Mouse (Mus musculus) thymus, postnatal 0 days (tissue): ENCODE measurements around the gene Dlx1. TPM values are rescaled to one million over a fixed set of nuclear protein-coding genes. Genes with fewer than 3 reads are reported as not detected.
A peak's percentile ranks its signal among the peaks of the same experiment; 100 is the strongest.

Experiments
- DNase-seq: peaks from one replicate; pipeline ENCODE4 v3.0.0-alpha.2; 2015; ENCODE audit warnings: low spot score
- polyA plus RNA-seq: library from polyadenylated mRNA; unstranded; fragments of >200 nt; fragmentation: Nextera tagmentation; extraction: Ambion mirVana; gene quantifications from 2 replicates; pipeline ENCODE4 v1.2.1, GENCODE M21; 2015

Dlx1 gene
- polyA plus RNA-seq, 1 experiment from 2014 or later: 0.12 TPM

DNA sequence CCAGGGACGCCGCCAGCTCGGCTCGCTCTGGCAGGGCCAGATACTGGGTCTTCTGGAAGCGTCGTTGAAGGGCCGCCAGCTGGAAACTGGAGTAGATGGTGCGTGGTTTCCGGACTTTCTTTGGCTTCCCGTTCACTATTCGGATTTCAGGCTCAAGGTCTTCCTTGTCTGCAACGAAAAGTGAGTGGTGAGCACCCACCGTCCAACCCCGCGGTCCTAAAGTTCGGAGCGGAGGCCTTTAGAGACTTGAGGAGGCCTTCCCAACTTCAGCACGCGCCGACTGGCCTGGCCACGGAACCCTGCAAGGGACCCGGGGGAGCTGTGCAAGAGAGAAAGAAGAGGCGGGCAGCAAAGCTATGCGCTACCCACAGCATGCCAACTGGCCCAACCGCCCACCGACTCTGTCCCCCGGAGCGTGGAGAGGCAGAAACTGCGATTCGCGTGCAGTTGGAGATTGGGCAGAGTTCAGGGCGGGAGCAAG, 17.5 kb downstream of the Dlx1 start:
- no peak for DNase-seq

DNA sequence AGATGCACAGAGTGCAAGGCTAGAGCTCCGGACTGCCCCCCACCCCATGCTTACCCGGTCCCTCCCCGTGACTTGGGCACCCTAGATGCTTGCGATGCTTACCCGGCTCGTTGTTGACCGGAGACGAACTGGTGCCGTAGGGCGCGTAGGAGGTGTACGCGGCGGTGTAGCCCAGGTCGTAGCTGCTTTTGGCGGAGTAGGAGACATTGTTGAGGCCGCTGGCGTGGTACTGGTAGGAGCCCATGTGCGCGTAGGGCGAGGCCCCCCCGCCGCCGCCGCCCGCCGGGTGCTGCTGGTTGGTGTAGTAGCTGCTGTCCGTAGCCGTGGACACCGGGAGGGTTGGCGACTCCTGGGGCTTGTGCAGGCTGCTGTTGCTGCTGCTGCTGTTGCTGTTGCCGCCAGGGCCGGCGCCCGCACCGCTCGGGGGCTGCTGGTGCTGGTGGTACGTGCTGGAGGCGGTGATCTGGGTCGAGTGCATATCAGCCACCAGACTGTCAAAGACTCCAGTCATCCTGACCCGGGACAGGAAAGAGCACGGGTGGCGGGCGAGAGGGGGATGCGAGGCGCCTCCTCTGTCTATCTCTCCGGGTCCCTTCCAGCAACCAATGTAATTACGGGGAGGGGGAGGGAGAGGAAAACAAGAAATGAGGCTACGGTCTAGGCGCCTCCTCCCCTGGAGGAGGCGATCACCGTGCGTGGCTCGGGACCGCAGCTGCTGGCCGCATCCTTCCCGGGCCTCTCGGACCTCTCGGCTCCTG, 18.1 kb downstream of the Dlx1 start:
- DNase-seq: peak; percentile 44

DNA sequence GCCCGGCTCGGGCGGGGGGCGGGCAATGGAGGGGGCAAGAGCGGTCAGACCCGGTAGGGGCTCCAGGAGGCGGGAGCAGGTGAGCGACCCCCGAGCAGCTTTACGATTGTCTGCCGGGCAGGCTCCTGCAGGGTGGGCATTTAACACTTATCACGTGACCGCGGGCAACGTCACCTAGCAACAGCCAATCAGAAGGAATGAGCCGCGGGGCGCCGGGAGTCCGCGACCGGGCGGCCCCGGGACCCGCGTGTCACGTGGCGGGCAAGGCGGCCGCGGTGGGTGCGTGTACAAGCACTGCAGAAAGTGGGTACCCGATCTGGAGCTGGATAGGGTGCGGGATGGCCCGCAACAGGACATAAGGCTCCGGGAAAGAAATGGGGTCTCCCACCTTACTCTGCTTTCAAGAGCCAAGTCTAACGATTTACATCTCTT, 18.7 kb downstream of the Dlx1 start, which contains the start of gene Dlx2:
Dlx2 (minus strand) TSS at position 115 of the 432 bp plus-strand sequence.
- peak; percentile 58 for DNase-seq

DNA sequence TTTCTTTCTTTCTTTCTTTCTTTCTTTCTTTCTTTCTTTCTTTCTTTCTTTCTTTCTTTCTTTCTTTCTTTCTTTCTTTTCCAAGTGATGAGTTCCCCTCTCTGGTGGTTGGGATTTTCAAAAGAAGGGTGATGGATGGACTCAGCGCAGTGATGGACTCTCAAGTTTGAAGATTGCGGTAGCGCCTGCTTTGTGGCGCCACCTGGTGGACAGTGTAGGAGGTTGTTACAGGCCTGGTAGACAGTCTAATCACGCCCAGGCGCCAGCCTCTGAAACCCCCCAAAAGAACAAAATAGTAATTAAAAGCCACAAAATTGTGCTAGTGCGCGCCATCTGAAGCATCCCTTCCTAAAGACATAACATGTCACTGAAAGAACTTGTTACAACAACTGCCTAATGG, 19.9 kb downstream of the Dlx1 start:
- DNase-seq: peak; percentile 80

DNA sequence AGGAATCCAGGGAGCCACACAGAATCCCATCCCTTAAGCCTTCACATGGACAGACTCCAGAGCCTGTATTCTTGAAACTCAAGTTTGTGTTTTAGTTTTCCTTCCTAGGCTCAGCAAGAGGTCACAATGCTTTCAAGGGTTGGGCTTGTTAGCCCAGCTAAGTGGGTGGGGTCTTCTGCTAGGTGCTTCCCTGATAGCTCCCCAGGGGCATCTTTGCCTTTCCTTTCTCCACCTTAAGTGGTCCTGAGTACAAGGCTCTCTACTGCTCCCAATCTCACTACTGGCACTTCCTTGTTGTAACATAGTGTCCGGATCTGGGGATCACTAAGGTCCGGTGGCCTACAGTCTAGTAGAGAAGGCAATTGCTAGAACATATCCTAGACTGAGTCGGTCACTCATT, 22.4 kb downstream of the Dlx1 start:
- DNase-seq: no peak

DNA sequence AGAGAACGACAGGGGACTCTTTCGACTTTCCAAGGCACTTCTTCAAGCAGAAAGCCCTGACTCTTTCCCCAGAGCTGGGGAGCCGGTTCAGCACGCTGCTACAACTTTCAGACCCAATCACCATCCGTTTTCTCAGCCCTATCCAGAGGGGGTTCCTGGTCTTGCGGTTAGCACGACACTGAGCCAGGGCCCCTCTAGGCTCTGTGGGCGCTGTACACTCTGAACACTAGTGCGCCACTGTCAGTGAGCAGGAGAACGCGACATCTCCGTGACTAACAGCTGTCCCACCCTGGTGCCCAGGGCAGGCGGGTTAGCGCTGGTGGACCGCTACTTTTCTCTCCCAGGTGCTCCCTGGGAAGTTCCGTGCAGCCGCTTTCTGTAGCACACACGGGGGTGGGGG, 23.8 kb downstream of the Dlx1 start:
- peak; percentile 19 for DNase-seq

DNA sequence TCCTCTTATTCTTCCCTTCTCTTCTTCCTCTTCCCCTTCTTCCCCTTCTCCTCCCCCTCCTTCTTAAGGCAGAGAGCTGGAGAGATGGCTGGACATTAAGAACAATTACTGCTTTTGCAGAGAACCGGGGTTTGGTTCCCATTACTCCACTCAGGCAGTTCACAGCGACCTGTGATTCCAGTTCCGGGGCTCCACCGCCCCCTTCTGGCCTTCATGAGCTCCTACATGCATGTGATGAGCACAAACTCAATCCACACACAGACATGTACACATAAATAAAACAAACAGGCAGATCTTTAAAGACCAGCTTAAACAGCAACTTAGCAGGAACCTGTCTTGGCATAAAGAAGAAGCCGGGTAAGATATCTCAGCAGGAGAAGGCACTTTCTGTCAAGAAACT, 28.2 kb downstream of the Dlx1 start:
- no peak for DNase-seq

DNA sequence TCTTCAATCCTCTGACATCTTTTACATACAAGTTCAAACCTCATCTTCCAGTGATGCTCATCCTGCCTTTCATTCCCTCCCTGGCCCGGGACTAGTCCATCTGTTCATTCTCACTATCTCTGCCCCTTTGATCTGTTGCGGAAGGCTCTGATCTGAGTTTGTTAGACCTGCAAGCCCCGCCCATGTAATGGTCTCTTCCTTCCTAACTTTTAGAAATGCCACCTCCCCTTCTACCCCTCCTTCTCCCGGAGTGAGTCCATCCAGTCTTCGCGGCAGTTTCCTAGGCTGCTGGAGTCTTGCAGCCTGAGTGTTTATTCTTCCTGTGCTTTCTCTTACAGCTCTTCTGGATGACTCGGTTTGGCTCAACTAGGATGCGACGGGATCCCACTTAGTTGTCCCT, 38.6 kb downstream of the Dlx1 start:
- no peak for DNase-seq

DNA sequence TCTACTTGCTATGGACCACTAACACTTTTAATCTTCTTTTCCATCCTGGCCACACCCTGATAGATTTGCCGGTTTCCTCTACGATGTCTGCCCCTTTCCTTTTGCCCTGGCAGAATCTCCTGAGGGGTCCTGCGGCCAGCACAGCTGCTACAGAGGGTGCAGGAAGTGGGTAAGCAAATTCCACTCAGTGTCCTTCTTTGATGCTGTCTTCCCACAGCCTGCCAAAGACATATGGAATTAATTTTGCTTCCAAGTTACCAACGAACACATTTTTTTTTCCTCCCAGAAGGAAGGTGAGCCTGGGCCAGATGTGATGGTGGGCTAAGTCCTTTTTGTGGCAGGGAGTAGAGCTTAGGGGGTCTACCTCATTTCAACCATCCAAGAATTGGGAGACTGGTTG, 45.8 kb downstream of the Dlx1 start:
- no peak for DNase-seq

DNA sequence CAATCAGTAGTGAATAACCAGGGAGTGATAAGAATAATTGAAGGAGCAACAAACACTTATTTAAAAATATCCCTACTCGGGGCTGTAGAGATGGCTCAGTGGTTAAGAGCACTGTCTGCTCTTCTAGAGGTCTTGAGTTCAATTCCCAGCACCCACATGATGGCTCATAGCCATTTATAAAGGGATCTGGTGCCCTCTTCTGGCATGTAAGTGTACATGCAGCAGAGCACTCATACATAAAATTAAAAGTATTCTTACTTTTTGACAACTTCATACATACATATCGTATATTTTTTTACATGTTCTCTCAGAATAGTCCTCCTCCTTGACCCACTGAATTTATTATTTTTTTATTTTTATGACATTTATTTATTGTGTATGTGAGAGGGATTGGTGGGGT, 49.1 kb downstream of the Dlx1 start:
- no peak for DNase-seq

DNA sequence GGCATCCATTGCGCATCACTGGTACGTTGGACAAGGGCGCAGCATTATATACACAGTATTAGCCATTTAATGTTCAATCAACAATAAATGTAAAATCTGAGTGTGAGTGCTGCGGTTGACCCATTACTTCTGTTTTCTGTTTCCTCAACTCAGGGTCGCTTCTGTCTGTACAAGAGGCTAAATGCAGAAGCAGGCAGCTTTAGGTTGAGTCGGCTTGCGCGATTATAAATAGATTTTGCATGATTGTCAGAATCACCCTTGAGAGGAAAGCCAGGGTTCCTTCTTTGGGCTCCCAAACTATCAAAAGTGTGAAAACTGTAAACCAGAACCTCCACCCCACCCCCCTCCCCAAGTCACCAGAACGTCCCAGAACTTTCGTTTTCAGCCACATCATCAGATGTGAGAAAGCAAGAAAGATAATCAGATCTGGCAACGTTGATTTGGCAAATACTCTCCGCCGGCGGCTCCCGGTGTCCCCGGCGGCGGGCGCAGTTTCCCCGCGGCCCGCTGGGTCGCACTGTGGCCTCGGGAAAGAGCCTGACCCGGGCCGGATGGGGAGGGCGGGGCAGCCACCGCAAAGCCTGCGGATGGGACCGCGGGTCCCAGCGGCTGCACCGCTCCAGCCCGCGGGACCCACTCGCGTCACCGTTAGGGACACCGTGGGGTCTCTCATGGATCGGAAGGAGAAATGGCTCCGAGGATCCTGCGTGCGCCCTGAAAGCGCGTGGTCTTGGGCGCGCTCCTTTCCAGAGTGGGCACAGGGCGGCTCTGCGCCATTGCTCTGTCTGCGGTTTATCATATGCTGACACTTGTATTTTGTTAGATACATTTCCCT, 52.9 kb downstream of the Dlx1 start:
- peak; percentile 65 for DNase-seq

DNA sequence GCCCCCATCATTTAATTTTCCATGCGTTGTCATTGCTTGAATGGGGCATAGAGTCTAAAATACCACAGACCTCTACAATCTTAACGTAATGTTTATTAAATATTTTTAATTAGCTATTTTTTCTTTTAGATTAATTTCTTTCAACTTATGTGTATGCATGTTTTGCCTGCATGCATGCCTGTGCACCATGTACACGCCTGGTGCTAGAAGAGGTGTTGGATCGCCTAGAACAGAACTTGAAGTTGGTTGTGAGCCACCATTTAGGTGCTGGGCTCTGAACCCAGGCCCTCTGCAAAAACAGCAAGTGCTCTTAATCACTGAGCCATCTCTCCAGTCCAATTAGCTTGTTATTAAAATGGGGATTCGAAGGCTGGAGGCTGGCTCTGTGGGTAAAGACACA, 53.6 kb downstream of the Dlx1 start:
- DNase-seq: no peak

Other genes with a start within 250 kb of the Dlx1 start
- gene Slc25a12, start 160.4 kb upstream of the Dlx1 start, polyA plus RNA-seq: 63.2 and 69.6 TPM in 2 replicates
- 147 and 157 TPM in 2 replicates for gene Hat1, start 139.2 kb upstream of the Dlx1 start, polyA plus RNA-seq
- gene Metap1d, start 74.8 kb upstream of the Dlx1 start, polyA plus RNA-seq: 24.2 and 25.8 TPM in 2 replicates
- gene Dlx2, start 18.6 kb downstream of the Dlx1 start, polyA plus RNA-seq: 0.05 TPM in 1 of 2 replicates, not detected in the other
- gene Itga6, start 217.5 kb downstream of the Dlx1 start, polyA plus RNA-seq: 34.9 and 37.8 TPM in 2 replicates